Mouse (Mus musculus): ENCODE results near the gene Wfdc16.
"Not testable (repeated sequence)": the region's sequence is repeated elsewhere in the genome, so short reads cannot be mapped to it uniquely, and the experiment has no call there.

Wfdc16 gene

GRCm38 (mm10) chr2:164638696-164639095 is at the start of gene Wfdc16:
Wfdc16 (minus strand) TSS chr2:164638796.
- no peak for DNase-seq (ENCODE audit: low read depth, low spot score)

DNA sequence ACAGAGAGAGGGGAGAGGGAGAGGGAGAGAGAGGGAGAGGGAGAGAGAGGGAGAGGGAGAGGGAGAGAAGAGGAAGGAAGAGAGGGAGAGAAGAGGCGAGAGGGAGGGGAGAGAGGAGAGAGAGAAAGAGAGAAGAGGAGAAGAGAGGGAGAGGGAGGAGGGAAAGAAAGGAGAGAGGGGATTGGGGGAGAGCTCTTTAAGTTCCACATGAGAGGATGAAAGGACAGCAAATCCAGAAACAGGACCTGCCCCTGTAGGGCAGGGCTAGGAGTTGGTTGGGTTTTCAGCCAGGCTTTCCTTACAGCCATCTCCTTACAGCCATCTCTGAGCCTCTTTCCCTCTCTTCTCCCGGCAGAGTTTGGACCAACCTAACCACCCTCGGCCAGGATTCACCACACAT is 46.2 kb upstream of the Wfdc16 start, which contains the start of gene Wfdc13:
Gene Wfdc13, plus strand, starts transcription at position 301 of the 400 bp plus-strand sequence.
- no peak for DNase-seq (ENCODE audit: low read depth, low spot score)

DNA sequence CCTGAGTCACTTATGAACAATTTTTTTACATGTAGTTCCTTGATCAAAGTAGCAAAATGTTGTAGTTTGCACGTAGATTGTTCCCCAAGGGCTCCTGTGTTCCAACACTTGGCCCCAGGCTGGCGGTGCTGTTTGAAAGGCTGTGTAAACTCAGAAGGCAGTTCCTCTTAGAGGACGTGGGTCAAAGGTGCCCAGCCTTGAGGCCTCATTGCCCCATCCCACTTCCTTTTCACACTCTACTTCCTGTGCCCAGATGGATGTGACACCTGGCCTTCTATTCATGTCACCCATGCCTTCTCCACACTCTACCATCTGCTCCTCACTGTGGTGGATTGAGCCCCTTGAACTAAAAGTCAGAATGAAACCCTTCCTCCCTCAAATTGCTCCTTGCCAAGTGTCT is 41.3 kb upstream of the Wfdc16 start:
- DNase-seq (ENCODE audit: low read depth, low spot score), result no peak

- peak; percentile 82 for DNase-seq (ENCODE audit: low read depth, low spot score)
Observed at GRCm38 (mm10) chr2:164678848-164679625, 40.4 kb upstream of the Wfdc16 start.

GRCm38 (mm10) chr2:164676916-164677685 is 38.5 kb upstream of the Wfdc16 start:
- no peak for DNase-seq (ENCODE audit: low read depth, low spot score)

DNA sequence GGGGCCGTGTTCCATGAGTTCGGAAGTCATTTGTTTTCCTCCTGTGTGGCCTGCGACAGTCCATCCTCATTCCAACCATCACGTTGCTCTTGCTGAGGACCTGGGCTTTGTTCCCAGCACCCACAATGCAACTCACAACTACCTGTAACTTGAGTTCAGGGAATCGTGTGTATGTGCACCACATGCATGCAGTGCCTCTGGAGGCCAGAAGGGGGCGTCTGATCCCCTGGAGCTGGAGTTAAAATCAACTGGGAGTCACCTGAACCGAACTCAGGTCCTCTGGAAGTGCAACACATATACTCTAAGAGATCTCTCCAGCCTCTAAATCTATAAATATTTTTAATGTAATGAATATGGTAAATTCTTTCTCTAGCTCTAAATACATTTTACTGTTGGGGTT is 37.5 kb upstream of the Wfdc16 start:
- peak; percentile 11 for DNase-seq (ENCODE audit: low read depth, low spot score)

DNA sequence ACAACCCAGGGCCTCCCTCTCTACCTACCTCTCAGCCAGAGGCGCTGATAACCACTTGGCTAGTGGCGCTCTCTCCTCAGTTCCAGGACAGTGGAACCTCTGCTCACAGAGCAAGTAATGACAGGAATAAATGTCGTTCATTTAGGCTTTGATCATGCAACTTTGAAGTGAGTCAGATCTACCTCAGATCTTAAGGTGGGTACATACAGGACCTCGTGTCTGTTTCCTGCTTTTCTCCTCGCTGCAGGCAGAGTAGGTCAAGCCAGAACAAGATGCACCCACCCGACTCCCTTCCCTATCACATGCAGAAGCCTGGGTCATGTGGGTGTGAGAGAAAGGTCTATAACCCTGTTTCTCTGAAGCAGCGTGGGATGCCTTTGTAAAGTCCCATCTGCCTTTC is 35.4 kb upstream of the Wfdc16 start, which contains the start of gene Wfdc11:
Gene Wfdc11, minus strand, starts transcription at position 101 of the 400 bp plus-strand sequence.
- no peak for DNase-seq (ENCODE audit: low read depth, low spot score)

GRCm38 (mm10) chr2:164670938-164671337 is 32.3 kb upstream of the Wfdc16 start:
- no peak for DNase-seq (ENCODE audit: low read depth, low spot score)

GRCm38 (mm10) chr2:164670261-164670660 is 31.7 kb upstream of the Wfdc16 start:
- DNase-seq (ENCODE audit: low read depth, low spot score), result no peak

DNA sequence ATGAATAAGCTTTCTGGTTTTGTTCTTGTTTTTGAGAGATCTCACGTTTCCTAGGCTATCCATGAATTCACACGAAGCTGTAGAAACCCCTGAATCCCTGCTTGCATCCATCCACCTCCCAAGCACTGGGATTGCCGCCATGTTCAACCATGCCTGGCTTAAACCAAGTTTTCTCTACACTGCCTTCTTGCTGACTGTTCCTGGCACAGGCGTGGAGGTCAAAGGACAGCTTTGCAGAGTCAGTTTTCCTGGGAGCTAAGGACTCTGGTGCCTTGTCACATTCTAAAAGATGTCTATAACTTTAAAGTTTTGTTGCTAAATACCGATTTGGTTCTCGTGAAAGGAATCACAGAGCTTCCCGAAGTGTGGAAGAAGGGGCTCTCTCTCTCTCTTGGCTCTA is 26.3 kb upstream of the Wfdc16 start:
- no peak for DNase-seq (ENCODE audit: low read depth, low spot score)

GRCm38 (mm10) chr2:164656483-164656882 is 17.9 kb upstream of the Wfdc16 start, which contains the start of gene Wfdc9:
Wfdc9 (minus strand) TSS chr2:164656583.
- no peak for DNase-seq (ENCODE audit: low read depth, low spot score)

GRCm38 (mm10) chr2:164655858-164656257 is 17.3 kb upstream of the Wfdc16 start, which contains the start of gene Wfdc10:
Wfdc10 (plus strand) TSS chr2:164656046.
- DNase-seq (ENCODE audit: low read depth, low spot score), result peak; percentile 69

- peak; percentile 12 for DNase-seq (ENCODE audit: low read depth, low spot score)
Observed at GRCm38 (mm10) chr2:164641881-164642673, 3.5 kb upstream of the Wfdc16 start.

DNA sequence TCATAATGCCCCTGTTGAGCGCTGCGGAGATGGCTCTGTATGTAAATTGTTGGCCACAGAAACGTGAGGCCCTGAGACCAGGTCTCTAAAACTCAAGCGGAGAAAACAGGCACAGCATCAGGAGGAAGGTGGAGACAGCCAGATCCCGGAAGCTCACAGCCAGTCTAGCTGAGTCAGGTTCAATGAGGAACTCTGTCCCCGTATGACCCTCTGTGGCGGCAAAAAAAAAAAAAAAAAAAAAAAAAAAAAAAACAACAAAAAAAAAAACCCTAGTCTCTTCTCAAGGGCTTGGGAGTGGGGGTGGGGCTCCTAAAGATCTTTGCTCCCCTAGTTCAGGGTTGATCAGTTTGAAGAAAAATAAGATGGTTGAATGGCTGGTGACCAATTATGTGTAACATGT is 2.5 kb upstream of the Wfdc16 start:
- peak; percentile 69 for DNase-seq (ENCODE audit: low read depth, low spot score)

DNA sequence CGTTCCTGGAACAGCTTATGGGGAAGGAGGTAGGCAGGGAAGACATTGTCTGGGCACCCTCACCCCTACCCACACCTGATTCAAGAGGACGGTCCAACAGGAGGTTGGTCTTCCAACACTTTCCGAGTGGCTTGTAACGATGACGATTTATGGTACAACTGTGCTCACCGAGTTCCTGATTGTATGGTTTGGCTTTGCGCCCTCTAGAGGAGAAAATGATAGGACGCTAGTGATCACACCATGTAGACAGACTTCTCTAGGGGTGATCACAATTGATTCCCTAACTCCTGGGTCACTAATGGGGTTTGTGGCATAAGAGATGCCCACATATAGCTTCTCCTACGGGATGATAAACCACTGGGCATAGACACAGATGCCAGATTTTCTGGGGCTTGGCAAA is 3.3 kb downstream of the Wfdc16 start:
- peak; percentile 55 for DNase-seq (ENCODE audit: low read depth, low spot score)

- no peak for DNase-seq (ENCODE audit: low read depth, low spot score)
Observed at GRCm38 (mm10) chr2:164621775-164622174, 16.8 kb downstream of the Wfdc16 start.

GRCm38 (mm10) chr2:164619050-164619449 is 19.5 kb downstream of the Wfdc16 start:
- no peak for DNase-seq (ENCODE audit: low read depth, low spot score)

- DNase-seq (ENCODE audit: low read depth, low spot score), result no peak
Observed at GRCm38 (mm10) chr2:164615386-164615785, 23.2 kb downstream of the Wfdc16 start.

DNA sequence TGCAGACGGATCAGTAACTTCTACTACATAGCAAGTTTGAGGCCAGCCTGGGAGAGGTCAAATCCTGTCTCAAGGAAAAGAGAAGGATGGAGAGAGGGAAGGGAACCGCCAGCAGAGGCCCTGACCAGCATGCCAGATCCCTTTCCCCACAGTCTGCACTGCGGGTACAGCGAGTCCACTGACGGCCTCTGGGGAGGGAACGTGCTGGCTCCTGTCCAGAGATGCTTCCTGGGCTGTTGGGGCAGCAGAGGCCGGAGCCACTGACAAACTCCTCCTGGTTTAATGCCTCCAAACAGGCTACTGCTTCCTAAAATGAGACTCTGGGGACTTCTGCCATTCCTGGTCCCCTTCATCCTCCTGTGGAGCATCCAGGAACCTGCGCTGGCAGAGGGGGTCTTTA is 25.1 kb downstream of the Wfdc16 start, which contains the start of the genes Wfdc6b and Wfdc8:
Gene Wfdc6b, plus strand, starts transcription at position 52 of the 400 bp plus-strand sequence.
Gene Wfdc8, minus strand, starts transcription at position 156 of the 400 bp plus-strand sequence.
- DNase-seq (ENCODE audit: low read depth, low spot score), result not testable (repeated sequence)

GRCm38 (mm10) chr2:164608781-164609180 is 29.8 kb downstream of the Wfdc16 start:
- no peak for DNase-seq (ENCODE audit: low read depth, low spot score)

- no peak for DNase-seq (ENCODE audit: low read depth, low spot score)
Observed at GRCm38 (mm10) chr2:164604411-164604810, 34.2 kb downstream of the Wfdc16 start.
